ENCODE assay signal across 10 mouse cellular contexts in genomic region chr6:146344732-146345131, GRCm38 (mm10).
DNase-seq lines count a peak whose midpoint lies in the region; ATAC-seq and TF ChIP-seq lines count a peak whose summit lies in the region.
"Had no signal": no experiment of that assay in that cellular context is flagged by ENCODE, and none has a peak within 500 bp of the region (broad histone marks: within the 10 kb centered on the region; RNA-seq: fewer than 3 reads in every experiment).

No protein-coding gene starts in this region.

- no peak for TF ChIP-seq POLR2A in MEL (IDR thresholded peaks at IDR 0.05; ENCODE audit: control insufficient read depth in 1 of 2, insufficient read depth in 1 of 2, low read depth in 1 of 2, low read length in 2 of 2, poor library complexity in 1 of 2)
- no peak for TF ChIP-seq POLR2A in embryonic fibroblast, embryonic 13.5 days (IDR thresholded peaks at IDR 0.05; ENCODE audit: low read depth, low read length)

- H3K9me3 ChIP-seq in intestine, embryonic 14.5 days (ENCODE audit: control insufficient read depth, low read length) = no peaks in the 10 kb centered on the region
- no peaks in the 10 kb centered on the region for H3K9me3 ChIP-seq in intestine, embryonic 15.5 days
- H3K9me3 ChIP-seq in MEL (replicated peaks; ENCODE audit: insufficient read depth, low read length) = no peaks in the 10 kb centered on the region
- no peaks in the 10 kb centered on the region for H3K9me3 ChIP-seq in neural tube, embryonic 11.5 days (ENCODE audit: control insufficient read depth, low read length)
- H3K9me3 ChIP-seq: embryonic facial prominence, embryonic 15.5 days; liver, embryonic 15.5 days had no signal

- DNase-seq in intestine, embryonic 14.5 days (ENCODE audit: low spot score) = no peak
- peak; percentile 73 for DNase-seq in 416B (ENCODE audit: low read depth)
- DNase-seq in MEL (ENCODE audit: low read depth, low spot score) = peak; percentile 61
- peak; percentile 53 for DNase-seq in neural tube, embryonic 11.5 days (ENCODE audit: low spot score)
- no peak for DNase-seq in urinary bladder, adult 2 months (ENCODE audit: low spot score)
- no peak for DNase-seq in layer of hippocampus, adult 9-10 months (ENCODE audit: low spot score)

- no peak overlapping the region for H3K4me2 ChIP-seq in intestine, embryonic 14.5 days (ENCODE audit: low read length)
- no peak overlapping the region for H3K4me2 ChIP-seq in intestine, embryonic 15.5 days (replicated peaks)
- H3K4me2 ChIP-seq in neural tube, embryonic 11.5 days (ENCODE audit: low read depth) = no peak overlapping the region
- H3K4me2 ChIP-seq: embryonic facial prominence, embryonic 15.5 days; liver, embryonic 15.5 days had no signal

- TF ChIP-seq EP300 in MEL (IDR thresholded peaks at IDR 0.05; ENCODE audit: low read depth in 1 of 2, low read length in 2 of 2) = no peak

- peaks cover 9% of the 10 kb centered on the region for H3K4me1 ChIP-seq in intestine, embryonic 14.5 days (replicated peaks; ENCODE audit: control insufficient read depth, insufficient read depth, low read length)
- H3K4me1 ChIP-seq in intestine, embryonic 15.5 days (replicated peaks) = peaks cover 3% of the 10 kb centered on the region; the same call in 1 of the 2 replicates
- no peaks in the 10 kb centered on the region for H3K4me1 ChIP-seq in MEL (ENCODE audit: control insufficient read depth in 1 of 2, insufficient read depth in 2 of 2, low read length in 2 of 2)
- H3K4me1 ChIP-seq in embryonic fibroblast, embryonic 13.5 days (ENCODE audit: control insufficient read depth, insufficient read depth, low read length) = no peaks in the 10 kb centered on the region
- 0 out of 2 replicates have a peak, but pooled peaks cover 4% of the 10 kb centered on the region for H3K4me1 ChIP-seq in neural tube, embryonic 11.5 days (ENCODE audit: control insufficient read depth, insufficient read depth, low read length)
- H3K4me1 ChIP-seq: liver, embryonic 15.5 days had no signal

- TF ChIP-seq RAD21 in MEL (IDR thresholded peaks at IDR 0.05; ENCODE audit: low read depth, low read length) = peak; percentile 67

- ATAC-seq in intestine, embryonic 14.5 days (replicated peaks; ENCODE audit: low FRiP score, low TSS enrichment, low read depth) = no peak
- no peak for ATAC-seq in intestine, embryonic 15.5 days
- ATAC-seq in neural tube, embryonic 11.5 days (ENCODE audit: insufficient read depth, low FRiP score, low TSS enrichment) = no peak

- peak overlapping the region; percentile 35; the same call in 1 of the 2 replicates for H3K27ac ChIP-seq in intestine, embryonic 14.5 days (ENCODE audit: low read depth)
- no peak overlapping the region for H3K27ac ChIP-seq in intestine, embryonic 15.5 days
- H3K27ac ChIP-seq in MEL (ENCODE audit: control insufficient read depth, low read depth, low read length) = no peak overlapping the region
- H3K27ac ChIP-seq in embryonic fibroblast, embryonic 13.5 days (ENCODE audit: insufficient read depth, low read length) = no peak overlapping the region
- H3K27ac ChIP-seq in neural tube, embryonic 11.5 days (ENCODE audit: low read depth, low read length) = no peak overlapping the region
- H3K27ac ChIP-seq: embryonic facial prominence, embryonic 15.5 days; liver, embryonic 15.5 days had no signal

- TF ChIP-seq CTCF in MEL (IDR thresholded peaks at IDR 0.05 in 2 of 3, conservative IDR thresholded peaks at IDR 0.05 in 1 of 3; ENCODE audit: control insufficient read depth in 1 of 3, insufficient read depth in 1 of 3, low read depth in 2 of 3, low read length in 3 of 3, poor library complexity in 1 of 3, severe bottlenecking in 1 of 3) = peak; percentile 65 to 76 (median 73)
- TF ChIP-seq CTCF in embryonic fibroblast, embryonic 13.5 days (IDR thresholded peaks at IDR 0.05; ENCODE audit: borderline replicate concordance, insufficient read depth, low read length) = peak; percentile 36; the same call in 1 of the 2 replicates

- no peaks in the 10 kb centered on the region for H3K27me3 ChIP-seq in intestine, embryonic 14.5 days (replicated peaks; ENCODE audit: control insufficient read depth, insufficient read depth, low read length)
- no peaks in the 10 kb centered on the region for H3K27me3 ChIP-seq in intestine, embryonic 15.5 days (replicated peaks)
- no peaks in the 10 kb centered on the region for H3K27me3 ChIP-seq in MEL (ENCODE audit: control insufficient read depth in 1 of 2, insufficient read depth in 2 of 2, low read length in 2 of 2)
- no peaks in the 10 kb centered on the region for H3K27me3 ChIP-seq in neural tube, embryonic 11.5 days (ENCODE audit: control insufficient read depth, insufficient read depth, low read length)
- H3K27me3 ChIP-seq: embryonic facial prominence, embryonic 15.5 days; liver, embryonic 15.5 days had no signal

- no peak overlapping the region for H3K4me3 ChIP-seq in intestine, embryonic 14.5 days (ENCODE audit: low read depth, low read length)
- H3K4me3 ChIP-seq in intestine, embryonic 15.5 days (replicated peaks) = no peak overlapping the region
- H3K4me3 ChIP-seq in MEL (ENCODE audit: control insufficient read depth in 1 of 2, insufficient read depth in 1 of 2, low read depth in 2 of 2, low read length in 2 of 2) = no peak overlapping the region
- no peak overlapping the region for H3K4me3 ChIP-seq in embryonic fibroblast, embryonic 13.5 days (ENCODE audit: insufficient read depth, low read length)
- no peak overlapping the region for H3K4me3 ChIP-seq in neural tube, embryonic 11.5 days (ENCODE audit: low read depth, low read length)
- H3K4me3 ChIP-seq: embryonic facial prominence, embryonic 15.5 days; liver, embryonic 15.5 days had no signal

- no peaks in the 10 kb centered on the region for H3K36me3 ChIP-seq in intestine, embryonic 14.5 days (ENCODE audit: control insufficient read depth, insufficient read depth, low read length)
- no peaks in the 10 kb centered on the region for H3K36me3 ChIP-seq in intestine, embryonic 15.5 days
- H3K36me3 ChIP-seq in MEL (ENCODE audit: control insufficient read depth in 1 of 2, insufficient read depth in 2 of 2, low read length in 2 of 2) = no peaks in the 10 kb centered on the region
- H3K36me3 ChIP-seq in neural tube, embryonic 11.5 days (ENCODE audit: control insufficient read depth, insufficient read depth, low read length) = no peaks in the 10 kb centered on the region
- H3K36me3 ChIP-seq: embryonic facial prominence, embryonic 15.5 days; liver, embryonic 15.5 days had no signal

- H3K79me2 ChIP-seq in MEL (ENCODE audit: control insufficient read depth, insufficient read depth, low read length, poor library complexity) = no peaks in the 10 kb centered on the region

- WGBS in intestine, embryonic 14.5 days = 96% methylated on average over 3 of the region's 3 CpGs
- 97% methylated on average over 3 of the region's 3 CpGs for WGBS in intestine, embryonic 15.5 days
- 92% methylated on average over 3 of the region's 3 CpGs for WGBS in neural tube, embryonic 11.5 days

- no peak overlapping the region for H3K9ac ChIP-seq in intestine, embryonic 14.5 days (ENCODE audit: low read length)
- H3K9ac ChIP-seq in intestine, embryonic 15.5 days = no peak overlapping the region
- H3K9ac ChIP-seq in MEL (ENCODE audit: control insufficient read depth, low read depth, low read length, poor library complexity, severe bottlenecking) = no peak overlapping the region
- H3K9ac ChIP-seq in neural tube, embryonic 11.5 days (ENCODE audit: low read length) = no peak overlapping the region
- H3K9ac ChIP-seq: embryonic facial prominence, embryonic 15.5 days; liver, embryonic 15.5 days had no signal

TF ChIP-seq in MEL, 35 proteins besides CTCF, POLR2A, EP300 and RAD21:
- TF ChIP-seq KAT2A (conservative IDR thresholded peaks at IDR 0.05; ENCODE audit: low read depth, low read length) (no peak), UBTF (IDR thresholded peaks at IDR 0.05; ENCODE audit: borderline replicate concordance, insufficient read depth, low read depth, low read length) (no peak), ZC3H11A (IDR thresholded peaks at IDR 0.05; ENCODE audit: low read depth, low read length) (peak; percentile 18), SMC3 (IDR thresholded peaks at IDR 0.05; ENCODE audit: low read depth, low read length) (peak; percentile 63), GATA1 (IDR thresholded peaks at IDR 0.05; ENCODE audit: low read depth, low read length) (no peak), ZMIZ1 (IDR thresholded peaks at IDR 0.05; ENCODE audit: low read depth, low read length) (no peak), USF1 (IDR thresholded peaks at IDR 0.05; ENCODE audit: low read depth, low read length) (peak; percentile 71)
TF ChIP-seq in MEL: peak in this region for 3.

Comparison
In these comparisons a context has a peak if more than half of its experiments do, and no peak if none do; other contexts are left out.
1. DNase-seq: peak in 416B (single experiment), MEL (single experiment) and neural tube, embryonic 11.5 days (single experiment); none in intestine, embryonic 14.5 days (single experiment), urinary bladder, adult 2 months (single experiment) and layer of hippocampus, adult 9-10 months (single experiment).